Mouse (Mus musculus): ENCODE results near the gene Mfsd4b2. TPM values are rescaled to one million over a fixed set of nuclear protein-coding genes. Genes with fewer than 3 reads are reported as not detected.

Mfsd4b2 gene
- polyA plus RNA-seq (2014; fragmentation: Nextera tagmentation; extraction: Ambion mirVana): not detected in 2 replicates

DNA sequence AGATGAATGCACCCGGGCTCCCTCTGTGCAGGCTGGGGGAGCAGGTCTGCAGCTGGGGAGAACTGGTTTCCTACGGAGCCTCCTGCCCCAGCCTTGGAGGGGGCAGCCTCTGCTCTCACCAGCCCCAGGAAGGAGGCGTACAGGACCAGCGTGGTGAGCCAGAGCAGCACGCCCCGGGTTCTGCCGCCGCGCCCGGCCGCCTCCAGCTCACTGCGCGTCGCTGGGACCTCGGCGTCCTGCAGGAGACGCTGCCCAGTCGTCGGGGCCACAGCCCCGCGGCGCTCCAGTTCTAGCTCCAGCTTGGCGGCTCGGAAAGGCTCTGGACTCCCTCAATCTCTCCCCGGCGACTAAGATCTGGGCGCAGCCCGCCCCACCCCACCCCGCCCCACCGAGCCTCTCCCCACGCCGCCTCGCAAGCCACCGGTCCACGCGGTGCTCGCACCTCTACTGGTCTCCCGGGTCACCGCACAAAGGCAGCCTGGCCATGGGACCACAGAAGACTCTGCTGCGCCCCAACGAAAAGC lies at the start of gene Mfsd4b2:
Gene Mfsd4b2, minus strand, starts transcription at position 308 of the 524 bp plus-strand sequence.
- no peak within 1 kb of the TSS for H3K27ac ChIP-seq (replicated peaks; ENCODE audit: low read depth, low read length)
- 0% methylated on average over 11 of the region's 41 CpGs for WGBS
- H3K9ac ChIP-seq (ENCODE audit: low read depth, low read length): peak within 1 kb of the TSS; percentile 58
- peak within 1 kb of the TSS; percentile 42 for H3K4me3 ChIP-seq (ENCODE audit: low read depth, low read length)
- DNase-seq (ENCODE audit: low spot score) (peak; percentile 43), ATAC-seq (ENCODE audit: low read depth) (peak; percentile 60)
- no peaks in the 10 kb centered on the region for H3K36me3 ChIP-seq (ENCODE audit: control insufficient read depth, insufficient read depth, low read length)
- peaks cover 14% of the 10 kb centered on the region for H3K27me3 ChIP-seq (replicated peaks; ENCODE audit: control insufficient read depth, insufficient read depth, low read length)
- H3K4me1 ChIP-seq (ENCODE audit: control insufficient read depth, insufficient read depth, low read length): no peaks in the 10 kb centered on the region
- peak within 1 kb of the TSS; percentile 90 for H3K4me2 ChIP-seq (ENCODE audit: low read depth, low read length)
- no peaks in the 10 kb centered on the region for H3K9me3 ChIP-seq (ENCODE audit: control insufficient read depth, low read length)

DNA sequence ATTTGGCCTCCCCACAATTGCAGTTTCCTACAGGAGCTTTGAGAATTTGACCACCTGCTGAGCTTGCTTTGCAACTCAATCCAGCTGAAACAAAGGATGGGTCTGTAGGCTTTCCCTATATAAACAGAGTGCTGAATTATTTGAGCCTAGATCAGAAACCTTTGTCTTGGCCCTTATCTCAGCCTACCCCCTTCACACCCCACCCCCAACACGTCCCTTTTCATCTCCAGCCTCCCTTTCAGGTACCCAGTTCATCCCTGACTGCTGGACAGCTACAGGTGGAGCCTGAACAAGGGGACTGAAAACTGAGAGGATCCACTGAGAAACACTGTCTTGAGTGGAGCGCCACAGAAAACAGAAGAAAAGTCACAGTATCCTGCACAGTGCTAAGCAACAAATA lies 49.0 kb upstream of the Mfsd4b2 start:
- whole genome bisulfite sequencing: 38% methylated on average over 2 of the region's 2 CpGs
- Histone ChIP-seq H3K4me3 (ENCODE audit: low read depth, low read length) (no peak overlapping the region), H3K4me2 (ENCODE audit: low read depth, low read length) (no peak overlapping the region)

DNA sequence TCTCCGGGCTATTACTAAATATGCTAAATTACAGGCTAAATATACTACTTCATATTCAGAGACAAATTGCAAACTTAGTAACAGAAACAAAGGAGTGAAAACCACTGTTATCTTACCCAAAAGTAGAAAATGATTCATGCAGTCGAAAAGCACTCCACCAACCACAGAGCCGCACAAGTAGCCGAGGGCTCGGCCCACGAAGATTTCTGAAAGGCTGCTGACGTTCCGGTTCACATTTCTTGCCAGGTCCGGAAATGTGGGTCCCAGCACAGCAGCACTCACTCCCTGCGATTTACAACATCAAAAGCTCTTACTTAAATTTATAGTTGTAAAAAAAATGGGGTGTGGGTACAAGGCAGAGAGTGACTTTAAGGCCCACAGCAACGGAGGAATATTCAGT lies 48.3 kb upstream of the Mfsd4b2 start:
- Histone ChIP-seq H3K27me3 (replicated peaks; ENCODE audit: control insufficient read depth, insufficient read depth, low read length) (no peaks in the 10 kb centered on the region), H3K27ac (replicated peaks; ENCODE audit: low read depth, low read length) (no peak overlapping the region), H3K4me1 (ENCODE audit: control insufficient read depth, insufficient read depth, low read length) (no peaks in the 10 kb centered on the region), H3K9ac (ENCODE audit: low read depth, low read length) (no peak overlapping the region), H3K36me3 (ENCODE audit: control insufficient read depth, insufficient read depth, low read length) (no peaks in the 10 kb centered on the region), H3K9me3 (ENCODE audit: control insufficient read depth, low read length) (peaks cover 10% of the 10 kb centered on the region; the same call in 1 of the 2 replicates), H3K4me2 (ENCODE audit: low read depth, low read length) (no peak overlapping the region), H3K4me3 (ENCODE audit: low read depth, low read length) (no peak overlapping the region)
- DNase-seq (ENCODE audit: low spot score): no peak
- ATAC-seq (ENCODE audit: low read depth): no peak
- WGBS: 51% methylated on average over 11 of the region's 11 CpGs

More for the DNA sequence above, 49.0 kb upstream of the Mfsd4b2 start:
- Histone ChIP-seq H3K36me3 (ENCODE audit: control insufficient read depth, insufficient read depth, low read length) (no peaks in the 10 kb centered on the region), H3K27ac (replicated peaks; ENCODE audit: low read depth, low read length) (no peak overlapping the region), H3K9me3 (ENCODE audit: control insufficient read depth, low read length) (peaks cover 10% of the 10 kb centered on the region; the same call in 1 of the 2 replicates), H3K4me1 (ENCODE audit: control insufficient read depth, insufficient read depth, low read length) (no peaks in the 10 kb centered on the region), H3K27me3 (replicated peaks; ENCODE audit: control insufficient read depth, insufficient read depth, low read length) (no peaks in the 10 kb centered on the region), H3K9ac (ENCODE audit: low read depth, low read length) (no peak overlapping the region)
- ATAC-seq (ENCODE audit: low read depth) (no peak), DNase-seq (ENCODE audit: low spot score) (no peak)

GRCm38 (mm10) chr10:39967512-39967911 lies 40.8 kb upstream of the Mfsd4b2 start:
- WGBS: 85% methylated on average over 3 of the region's 3 CpGs
- Histone ChIP-seq H3K27me3 (replicated peaks; ENCODE audit: control insufficient read depth, insufficient read depth, low read length) (no peaks in the 10 kb centered on the region), H3K9ac (ENCODE audit: low read depth, low read length) (no peak overlapping the region)

DNA sequence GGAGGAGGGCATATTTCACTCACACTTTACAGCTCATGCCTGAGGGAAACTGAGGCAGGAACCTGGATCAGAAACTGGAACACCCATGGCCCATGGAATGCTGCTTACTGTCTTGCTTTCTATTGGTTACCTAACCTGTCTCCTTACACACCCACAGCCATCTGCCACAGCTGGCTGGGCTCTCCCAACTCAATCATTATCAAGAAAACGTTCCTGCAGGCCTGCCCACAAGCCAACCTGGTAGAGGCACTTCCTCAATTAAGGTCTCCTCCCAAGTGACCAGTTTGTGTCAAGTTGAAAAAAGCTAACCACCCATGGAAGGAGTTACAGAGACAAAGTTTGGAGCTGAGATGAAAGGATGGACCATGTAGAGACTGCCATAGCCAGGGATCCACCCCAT lies 35.2 kb upstream of the Mfsd4b2 start:
- ATAC-seq (ENCODE audit: low read depth) (no peak), DNase-seq (ENCODE audit: low spot score) (no peak)
- Histone ChIP-seq H3K9ac (ENCODE audit: low read depth, low read length) (no peak overlapping the region), H3K4me3 (ENCODE audit: low read depth, low read length) (no peak overlapping the region), H3K9me3 (ENCODE audit: control insufficient read depth, low read length) (no peaks in the 10 kb centered on the region), H3K36me3 (ENCODE audit: control insufficient read depth, insufficient read depth, low read length) (no peaks in the 10 kb centered on the region), H3K27me3 (replicated peaks; ENCODE audit: control insufficient read depth, insufficient read depth, low read length) (no peaks in the 10 kb centered on the region), H3K4me2 (ENCODE audit: low read depth, low read length) (no peak overlapping the region), H3K27ac (replicated peaks; ENCODE audit: low read depth, low read length) (no peak overlapping the region), H3K4me1 (ENCODE audit: control insufficient read depth, insufficient read depth, low read length) (0 out of 2 replicates have a peak, but pooled peaks cover 3% of the 10 kb centered on the region)
- 42% methylated on average over 1 of the region's 1 CpGs for WGBS

More at GRCm38 (mm10) chr10:39967512-39967911, 40.8 kb upstream of the Mfsd4b2 start:
- Histone ChIP-seq H3K27ac (replicated peaks; ENCODE audit: low read depth, low read length) (no peak overlapping the region), H3K4me3 (ENCODE audit: low read depth, low read length) (no peak overlapping the region), H3K4me2 (ENCODE audit: low read depth, low read length) (no peak overlapping the region), H3K4me1 (ENCODE audit: control insufficient read depth, insufficient read depth, low read length) (no peaks in the 10 kb centered on the region), H3K36me3 (ENCODE audit: control insufficient read depth, insufficient read depth, low read length) (no peaks in the 10 kb centered on the region), H3K9me3 (ENCODE audit: control insufficient read depth, low read length) (no peaks in the 10 kb centered on the region)
- DNase-seq (ENCODE audit: low spot score) (peak; percentile 89), ATAC-seq (ENCODE audit: low read depth) (no peak)

- H3K27ac ChIP-seq (replicated peaks; ENCODE audit: low read depth, low read length): no peak overlapping the region
- H3K27me3 ChIP-seq (replicated peaks; ENCODE audit: control insufficient read depth, insufficient read depth, low read length): no peaks in the 10 kb centered on the region
- peak overlapping the region; percentile 89; the same call in 1 of the 2 replicates for H3K4me2 ChIP-seq (ENCODE audit: low read depth, low read length)
- no peak for DNase-seq (ENCODE audit: low spot score)
- 0 out of 2 replicates have a peak, but pooled peaks cover 3% of the 10 kb centered on the region for H3K4me1 ChIP-seq (ENCODE audit: control insufficient read depth, insufficient read depth, low read length)
- ATAC-seq (ENCODE audit: low read depth): no peak
- no peaks in the 10 kb centered on the region for H3K9me3 ChIP-seq (ENCODE audit: control insufficient read depth, low read length)
- WGBS: 43% methylated on average over 11 of the region's 11 CpGs
- no peak overlapping the region for H3K9ac ChIP-seq (ENCODE audit: low read depth, low read length)
- no peak overlapping the region for H3K4me3 ChIP-seq (ENCODE audit: low read depth, low read length)
- H3K36me3 ChIP-seq (ENCODE audit: control insufficient read depth, insufficient read depth, low read length): no peaks in the 10 kb centered on the region
Measured at GRCm38 (mm10) chr10:39960441-39960822, 33.7 kb upstream of the Mfsd4b2 start.

- 2% methylated on average over 32 of the region's 38 CpGs for WGBS
- no peak within 1 kb of the TSS; the same call in 1 of the 2 replicates for H3K27ac ChIP-seq (replicated peaks; ENCODE audit: low read depth, low read length)
Measured at GRCm38 (mm10) chr10:39959761-39960440, 33.2 kb upstream of the Mfsd4b2 start, which contains the start of gene Mfsd4b3. Gene Mfsd4b3, minus strand, starts transcription at chr10:39960153.

DNA sequence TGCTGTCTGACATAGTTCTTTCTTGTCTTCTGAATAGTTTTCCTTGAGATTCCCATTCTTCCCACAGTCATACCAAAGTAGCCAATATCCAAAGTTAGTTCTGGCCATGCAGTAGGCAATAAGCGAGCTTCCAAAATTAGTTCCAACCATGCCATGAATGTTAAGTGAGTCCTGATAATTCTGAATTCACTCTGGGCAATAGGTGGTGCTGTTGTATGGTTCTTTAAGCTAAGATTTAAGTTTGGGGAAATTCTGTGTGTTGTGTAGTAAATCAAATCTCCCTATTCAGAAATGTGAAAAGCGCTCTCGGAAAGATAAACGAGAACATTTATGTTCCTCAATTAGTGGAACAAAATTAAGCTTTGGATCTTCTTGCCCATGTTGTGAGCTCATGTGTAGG lies 31.5 kb upstream of the Mfsd4b2 start:
- Histone ChIP-seq H3K9ac (ENCODE audit: low read depth, low read length) (no peak overlapping the region), H3K4me1 (ENCODE audit: control insufficient read depth, insufficient read depth, low read length) (0 out of 2 replicates have a peak, but pooled peaks cover 3% of the 10 kb centered on the region), H3K4me2 (ENCODE audit: low read depth, low read length) (no peak overlapping the region), H3K9me3 (ENCODE audit: control insufficient read depth, low read length) (no peaks in the 10 kb centered on the region), H3K27me3 (replicated peaks; ENCODE audit: control insufficient read depth, insufficient read depth, low read length) (no peaks in the 10 kb centered on the region), H3K27ac (replicated peaks; ENCODE audit: low read depth, low read length) (no peak overlapping the region), H3K4me3 (ENCODE audit: low read depth, low read length) (no peak overlapping the region), H3K36me3 (ENCODE audit: control insufficient read depth, insufficient read depth, low read length) (no peaks in the 10 kb centered on the region)
- 65% methylated on average over 4 of the region's 4 CpGs for WGBS
- peak; percentile 45 for DNase-seq (ENCODE audit: low spot score)
- ATAC-seq (ENCODE audit: low read depth): no peak

More at GRCm38 (mm10) chr10:39959761-39960440, 33.2 kb upstream of the Mfsd4b2 start, which contains the start of gene Mfsd4b3:
- Histone ChIP-seq H3K27me3 (replicated peaks; ENCODE audit: control insufficient read depth, insufficient read depth, low read length) (no peaks in the 10 kb centered on the region), H3K4me1 (ENCODE audit: control insufficient read depth, insufficient read depth, low read length) (0 out of 2 replicates have a peak, but pooled peaks cover 3% of the 10 kb centered on the region), H3K9ac (ENCODE audit: low read depth, low read length) (peak within 1 kb of the TSS; percentile 58), H3K4me2 (ENCODE audit: low read depth, low read length) (peak within 1 kb of the TSS; percentile 89), H3K36me3 (ENCODE audit: control insufficient read depth, insufficient read depth, low read length) (no peaks in the 10 kb centered on the region), H3K4me3 (ENCODE audit: low read depth, low read length) (peak within 1 kb of the TSS; percentile 52), H3K9me3 (ENCODE audit: control insufficient read depth, low read length) (no peaks in the 10 kb centered on the region)
- ATAC-seq (ENCODE audit: low read depth): peak; percentile 99
- DNase-seq (ENCODE audit: low spot score): peak; percentile 98

All from embryonic facial prominence, embryonic 14.5 days (tissue).